Mouse (Mus musculus): ENCODE results near the gene Elmsan1. TPM values are rescaled to one million over a fixed set of nuclear protein-coding genes. Genes with fewer than 3 reads are reported as not detected.
A peak's percentile ranks its signal among the peaks of the same experiment; 100 is the strongest.

The Elmsan1 gene
- total RNA-seq, 2 experiments from 2014 or later = 30.2 to 34.8 TPM

GRCm38 (mm10) chr12:84193642-84194399 lies 24.9 kb downstream of the Elmsan1 start:
- peak; percentile 73 to 89 for DNase-seq (ENCODE audit: low spot score in 2 of 2)

GRCm38 (mm10) chr12:84192741-84193641 lies 25.7 kb downstream of the Elmsan1 start:
- DNase-seq (ENCODE audit: low spot score in 2 of 2) = peak; percentile 52 to 66

GRCm38 (mm10) chr12:84192280-84192679 lies 26.4 kb downstream of the Elmsan1 start:
- no peak for DNase-seq (ENCODE audit: low spot score in 2 of 2)

- no peak for DNase-seq (ENCODE audit: low spot score in 2 of 2)
Measured at GRCm38 (mm10) chr12:84191770-84192169, 26.9 kb downstream of the Elmsan1 start.

GRCm38 (mm10) chr12:84191190-84191589 lies 27.5 kb downstream of the Elmsan1 start:
- DNase-seq (ENCODE audit: low spot score in 2 of 2) = no peak

GRCm38 (mm10) chr12:84190151-84190820 lies 28.4 kb downstream of the Elmsan1 start:
- no peak for DNase-seq (ENCODE audit: low spot score in 2 of 2)

- DNase-seq (ENCODE audit: low spot score in 2 of 2) = no peak
Measured at GRCm38 (mm10) chr12:84188881-84189444, 29.7 kb downstream of the Elmsan1 start.

GRCm38 (mm10) chr12:84187752-84188601 lies 30.7 kb downstream of the Elmsan1 start:
- no peak for DNase-seq (ENCODE audit: low spot score in 2 of 2)

GRCm38 (mm10) chr12:84186950-84187349 lies 31.7 kb downstream of the Elmsan1 start:
- DNase-seq (ENCODE audit: low spot score in 2 of 2) = no peak

GRCm38 (mm10) chr12:84186536-84186935 lies 32.1 kb downstream of the Elmsan1 start:
- DNase-seq (ENCODE audit: low spot score in 2 of 2) = no peak

GRCm38 (mm10) chr12:84185547-84185946 lies 33.1 kb downstream of the Elmsan1 start:
- DNase-seq (ENCODE audit: low spot score in 2 of 2) = no peak

GRCm38 (mm10) chr12:84184979-84185378 lies 33.7 kb downstream of the Elmsan1 start:
- no peak for DNase-seq (ENCODE audit: low spot score in 2 of 2)

- DNase-seq (ENCODE audit: low spot score in 2 of 2) = no peak
Measured at GRCm38 (mm10) chr12:84181999-84182398, 36.7 kb downstream of the Elmsan1 start.

- peak; percentile 69 to 75 for DNase-seq (ENCODE audit: low spot score in 2 of 2)
Measured at GRCm38 (mm10) chr12:84180701-84181435, 37.8 kb downstream of the Elmsan1 start.

- no peak for DNase-seq (ENCODE audit: low spot score in 2 of 2)
Measured at GRCm38 (mm10) chr12:84180090-84180489, 38.6 kb downstream of the Elmsan1 start.

- no peak for DNase-seq (ENCODE audit: low spot score in 2 of 2)
Measured at GRCm38 (mm10) chr12:84178652-84179445, 39.8 kb downstream of the Elmsan1 start.

- no peak for DNase-seq (ENCODE audit: low spot score in 2 of 2)
Measured at GRCm38 (mm10) chr12:84178052-84178451, 40.6 kb downstream of the Elmsan1 start.

- DNase-seq (ENCODE audit: low spot score in 2 of 2) = no peak
Measured at GRCm38 (mm10) chr12:84176886-84177765, 41.6 kb downstream of the Elmsan1 start.

Measured in adrenal gland, postnatal 4 days (tissue).